Mouse (Mus musculus): ENCODE results near the gene Atp2b2. TPM values are rescaled to one million over a fixed set of nuclear protein-coding genes. Genes with fewer than 3 reads are reported as not detected.

Atp2b2 gene
- not detected for total RNA-seq (2023)

GRCm38 (mm10) chr6:114042332-114042731 is at the start of gene Atp2b2:
Atp2b2 (minus strand) TSS chr6:114042613.

GRCm38 (mm10) chr6:113740236-113741217 is 301.9 kb downstream of the Atp2b2 start, which contains the start of gene Sec13:
Sec13 (minus strand) TSS chr6:113740743.

GRCm38 (mm10) chr6:113719878-113720277 is 322.5 kb downstream of the Atp2b2 start, which contains the start of gene Ghrl:
Ghrl (minus strand) TSS chr6:113719880.

GRCm38 (mm10) chr6:113696582-113697221 is 345.7 kb downstream of the Atp2b2 start, which contains the start of gene Tatdn2:
Tatdn2 (plus strand) TSS chr6:113697050.

Other genes starting within 250 kb of the Atp2b2 start
- not detected for gene Slc6a11, start 88.6 kb upstream of the Atp2b2 start, total RNA-seq (2023)
- gene Slc6a1, start 240.0 kb upstream of the Atp2b2 start, total RNA-seq (2023), result not detected

Measured in T-cell, adult 66 days (primary cell).